Mouse (Mus musculus) gastrocnemius, postnatal 4 days (tissue): ENCODE results near the gene Cabp2. TPM values are rescaled to one million over a fixed set of nuclear protein-coding genes. Genes with fewer than 3 reads are reported as not detected.
"Not testable (repeated sequence)": the region's sequence is repeated elsewhere in the genome, so short reads cannot be mapped to it uniquely, and the experiment has no call there.

Source experiments
- DNase-seq, 2 experiments: peaks; one replicate each; pipeline ENCODE4 v3.0.0; 2021 to 2022; ENCODE audit warnings: low spot score in 2 of 2, mixed read lengths in 2 of 2
- long read RNA-seq, 2 experiments: library from polyadenylated mRNA; stranded (forward); transcript quantifications; one replicate each; pipeline ENCODE4 v2.0.0; 2021
- total RNA-seq, 2 experiments: library from RNA; stranded (reverse); gene quantifications; 2 replicates each; pipeline ENCODE4 v1.2.3; 2021

Cabp2 gene
- total RNA-seq = not detected
- long read RNA-seq, experiment 1 = 0 reads
- long read RNA-seq, experiment 2 = 0 reads

GRCm38 (mm10) chr19:4081394-4081793 is at the start of gene Cabp2:
Gene Cabp2, plus strand, starts transcription at chr19:4081578.
- DNase-seq = no peak

- no peak for DNase-seq
Observed at GRCm38 (mm10) chr19:4032668-4033067, 48.7 kb upstream of the Cabp2 start.

GRCm38 (mm10) chr19:4033298-4033697 is 48.1 kb upstream of the Cabp2 start:
- no peak for DNase-seq

GRCm38 (mm10) chr19:4033742-4034141 is 47.6 kb upstream of the Cabp2 start:
- DNase-seq = no peak

GRCm38 (mm10) chr19:4036327-4037045 is 44.9 kb upstream of the Cabp2 start:
- DNase-seq = no peak

- not testable (repeated sequence) for DNase-seq
Observed at GRCm38 (mm10) chr19:4037154-4037787, 44.1 kb upstream of the Cabp2 start.

- DNase-seq = peak; percentile 78 to 89
Observed at GRCm38 (mm10) chr19:4037788-4038232, 43.6 kb upstream of the Cabp2 start, which contains the start of gene Gstp1. Gene Gstp1, minus strand, starts transcription at chr19:4037985.

DNA sequence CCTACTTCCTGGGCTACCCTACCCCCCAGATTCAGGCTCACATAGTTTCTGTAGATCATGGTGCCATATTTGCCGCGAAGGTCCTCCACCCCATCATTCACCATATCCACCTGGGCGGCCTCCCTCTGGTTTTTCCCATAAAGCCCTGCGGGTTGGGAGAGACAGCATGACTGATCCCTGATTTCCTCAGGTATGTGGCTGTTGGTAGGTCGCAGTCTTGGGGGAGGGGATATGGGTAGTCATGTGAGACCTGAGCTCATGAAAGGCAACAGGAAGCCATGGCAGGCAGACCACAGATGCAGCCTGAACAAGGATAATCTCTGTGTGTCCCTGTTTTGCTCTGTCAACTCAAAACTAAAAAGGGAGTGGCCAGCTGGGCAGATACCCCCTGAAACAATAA is 40.4 kb upstream of the Cabp2 start:
- DNase-seq = not testable (repeated sequence)

GRCm38 (mm10) chr19:4041500-4041899 is 39.9 kb upstream of the Cabp2 start:
- DNase-seq = not testable (repeated sequence)

GRCm38 (mm10) chr19:4042124-4042523 is 39.3 kb upstream of the Cabp2 start:
- peak in 1 of 2 experiments; percentile 27 for DNase-seq

- not testable (repeated sequence) for DNase-seq
Observed at GRCm38 (mm10) chr19:4044109-4044508, 37.3 kb upstream of the Cabp2 start.

GRCm38 (mm10) chr19:4045966-4046865 is 35.2 kb upstream of the Cabp2 start, which contains the start of gene Gstp2:
Gene Gstp2, minus strand, starts transcription at chr19:4046023.
- peak in 1 of 2 experiments; percentile 73 for DNase-seq

- no peak for DNase-seq
Observed at GRCm38 (mm10) chr19:4046866-4047254, 34.5 kb upstream of the Cabp2 start.

- DNase-seq = peak; percentile 77 to 87
Observed at GRCm38 (mm10) chr19:4047859-4048258, 33.5 kb upstream of the Cabp2 start.

- DNase-seq = not testable (repeated sequence)
Observed at GRCm38 (mm10) chr19:4049069-4049468, 32.3 kb upstream of the Cabp2 start.

- DNase-seq = no peak
Observed at GRCm38 (mm10) chr19:4051016-4051415, 30.4 kb upstream of the Cabp2 start.

GRCm38 (mm10) chr19:4051741-4052515 is 29.4 kb upstream of the Cabp2 start:
- DNase-seq = peak; percentile 70 to 80

DNA sequence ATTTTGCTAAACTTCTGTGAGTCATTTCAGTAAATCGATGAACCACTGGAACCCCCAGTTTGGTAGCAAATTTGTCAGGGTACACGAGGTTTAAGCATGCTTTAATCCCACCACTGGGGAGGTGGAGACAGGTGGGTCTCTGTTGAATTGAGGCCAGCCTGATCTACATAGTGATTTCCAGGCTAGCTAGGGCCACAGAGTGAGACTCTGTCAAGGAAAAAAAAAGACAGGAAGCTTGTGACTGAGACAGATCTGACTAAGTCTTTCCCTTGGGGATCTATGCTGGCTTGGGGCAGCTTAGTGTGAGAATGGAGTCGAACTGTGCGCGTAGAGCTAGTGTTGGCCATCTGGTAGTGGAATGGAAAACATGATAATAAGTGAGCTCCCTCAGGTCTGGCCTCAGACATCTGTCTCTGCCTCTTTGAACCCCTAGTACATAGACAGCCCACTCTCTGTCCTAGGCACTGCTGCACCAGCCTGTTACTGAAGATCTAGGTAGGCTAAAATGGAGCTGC is 28.8 kb upstream of the Cabp2 start:
- DNase-seq = no peak

- DNase-seq = no peak
Observed at GRCm38 (mm10) chr19:4054613-4055012, 26.8 kb upstream of the Cabp2 start.

- DNase-seq = no peak
Observed at GRCm38 (mm10) chr19:4055216-4055946, 26.0 kb upstream of the Cabp2 start.
